Mouse (Mus musculus) c-Kit-positive CD71-negative TER-119-negative erythroid progenitor cells, embryonic 14.5 days (primary cell): ENCODE measurements around the gene Col25a1.

Source experiments
- DNase-seq: peaks from one replicate; pipeline ENCODE4 v3.0.0-alpha.2; 2013; ENCODE audit warnings: low read depth

The Col25a1 gene

GRCm38 (mm10) chr3:130131201-130131600 is at the start of gene Col25a1:
TSS of gene Col25a1 (plus strand) at chr3:130131501.
- no peak for DNase-seq

GRCm38 (mm10) chr3:130083312-130083711 is 48.0 kb upstream of the Col25a1 start:
- DNase-seq = no peak

GRCm38 (mm10) chr3:130086372-130087080 is 44.8 kb upstream of the Col25a1 start:
- DNase-seq = no peak

- DNase-seq = no peak
Measured at GRCm38 (mm10) chr3:130087466-130087865, 43.8 kb upstream of the Col25a1 start.

- DNase-seq = no peak
Measured at GRCm38 (mm10) chr3:130088654-130089053, 42.6 kb upstream of the Col25a1 start.

GRCm38 (mm10) chr3:130090460-130090859 is 40.8 kb upstream of the Col25a1 start:
- DNase-seq = no peak

GRCm38 (mm10) chr3:130094125-130094704 is 37.1 kb upstream of the Col25a1 start:
- DNase-seq = no peak

GRCm38 (mm10) chr3:130095160-130095781 is 36.0 kb upstream of the Col25a1 start:
- DNase-seq = no peak

GRCm38 (mm10) chr3:130103486-130103885 is 27.8 kb upstream of the Col25a1 start:
- no peak for DNase-seq

- DNase-seq = no peak
Measured at GRCm38 (mm10) chr3:130104471-130104870, 26.8 kb upstream of the Col25a1 start.

- DNase-seq = no peak
Measured at GRCm38 (mm10) chr3:130116886-130117285, 14.4 kb upstream of the Col25a1 start.

GRCm38 (mm10) chr3:130127840-130128239 is 3.5 kb upstream of the Col25a1 start:
- no peak for DNase-seq

GRCm38 (mm10) chr3:130128564-130128963 is 2.7 kb upstream of the Col25a1 start:
- DNase-seq = no peak

- no peak for DNase-seq
Measured at GRCm38 (mm10) chr3:130129635-130130206, 1.6 kb upstream of the Col25a1 start.

- no peak for DNase-seq
Measured at GRCm38 (mm10) chr3:130137204-130137603, 5.9 kb downstream of the Col25a1 start.

- DNase-seq = no peak
Measured at GRCm38 (mm10) chr3:130137640-130138039, 6.3 kb downstream of the Col25a1 start.

GRCm38 (mm10) chr3:130145874-130146273 is 14.6 kb downstream of the Col25a1 start:
- DNase-seq = no peak

- no peak for DNase-seq
Measured at GRCm38 (mm10) chr3:130147827-130148226, 16.5 kb downstream of the Col25a1 start.

- DNase-seq = no peak
Measured at GRCm38 (mm10) chr3:130149180-130149579, 17.9 kb downstream of the Col25a1 start.

- DNase-seq = no peak
Measured at GRCm38 (mm10) chr3:130153117-130153516, 21.8 kb downstream of the Col25a1 start.

- DNase-seq = no peak
Measured at GRCm38 (mm10) chr3:130157551-130157950, 26.2 kb downstream of the Col25a1 start.

GRCm38 (mm10) chr3:130159906-130160305 is 28.6 kb downstream of the Col25a1 start:
- no peak for DNase-seq

- DNase-seq = no peak
Measured at GRCm38 (mm10) chr3:130160902-130161301, 29.6 kb downstream of the Col25a1 start.
